Mouse (Mus musculus) myocyte (in vitro differentiated cells): ENCODE data around the gene Gtsf1l. TPM values are rescaled to one million over a fixed set of nuclear protein-coding genes. Genes with fewer than 3 reads are reported as not detected.

Experiments
- H3K27me3 ChIP-seq: one replicate; pipeline ENCODE4 v1.6.1; 2011; ENCODE audit not compliant: control insufficient read depth, insufficient read depth, insufficient read length
- H3K36me3 ChIP-seq: one replicate; pipeline ENCODE4 v1.6.1; 2011; ENCODE audit not compliant: control insufficient read depth, insufficient read depth
- H3K4me2 ChIP-seq: one replicate; pipeline ENCODE4 v1.6.1; 2011; ENCODE audit warnings: low read depth, control low read depth
- H3K4me3 ChIP-seq: one replicate; pipeline ENCODE4 v1.5.1; 2011; ENCODE audit warnings: mild to moderate bottlenecking, control low read depth, moderate library complexity
- H3K79me2 ChIP-seq: one replicate; pipeline ENCODE4 v1.6.1; 2011; ENCODE audit not compliant: control insufficient read depth, insufficient read depth
- H3ac ChIP-seq: one replicate; pipeline ENCODE4 v1.6.1; 2011; ENCODE audit not compliant: control insufficient read depth, insufficient read length
- CEBPB ChIP-seq: IDR thresholded peaks from 2 replicates; pipeline ENCODE4 v1.6.1; 2011; ENCODE audit warnings: mild to moderate bottlenecking, moderate library complexity; ENCODE audit not compliant: poor library complexity, insufficient read depth, severe bottlenecking
- E2F4 ChIP-seq: IDR thresholded peaks from one replicate; pipeline ENCODE4 v1.6.1; 2011; ENCODE audit warnings: mild to moderate bottlenecking, control low read depth, moderate library complexity; ENCODE audit not compliant: insufficient read depth
- MAX ChIP-seq: IDR thresholded peaks from one replicate; pipeline ENCODE4 v1.6.1; 2011; ENCODE audit warnings: low read depth, mild to moderate bottlenecking, control low read depth
- MYOD1 ChIP-seq, 3 experiments: IDR thresholded peaks; one replicate each; pipeline ENCODE4 v1.6.1; 2011; ENCODE audit warnings: control low read depth in 2 of 3, low read depth in 2 of 3, mild to moderate bottlenecking in 2 of 3, moderate library complexity in 1 of 3; ENCODE audit not compliant: insufficient read length in 2 of 3, control insufficient read depth in 1 of 3
- MYOG ChIP-seq, 3 experiments: IDR thresholded peaks; one replicate each; pipeline ENCODE4 v1.6.1; 2011; ENCODE audit warnings: control low read depth in 2 of 3, low read depth in 2 of 3, mild to moderate bottlenecking in 2 of 3; ENCODE audit not compliant: insufficient read length in 2 of 3, control insufficient read depth in 1 of 3, insufficient read depth in 1 of 3
- POLR2A ChIP-seq: IDR thresholded peaks from one replicate; pipeline ENCODE4 v1.6.1; 2011; ENCODE audit warnings: low read depth, mild to moderate bottlenecking, control low read depth, moderate library complexity; ENCODE audit not compliant: insufficient read length
- POLR2AphosphoS2 ChIP-seq: IDR thresholded peaks from one replicate; pipeline ENCODE4 v1.6.1; 2011; ENCODE audit warnings: low read depth, control low read depth; ENCODE audit not compliant: insufficient read length
- REST ChIP-seq: IDR thresholded peaks from one replicate; pipeline ENCODE4 v1.6.1; 2011; ENCODE audit warnings: mild to moderate bottlenecking, control low read depth, moderate library complexity; ENCODE audit not compliant: insufficient read depth, insufficient read length
- SRF ChIP-seq: IDR thresholded peaks from one replicate; pipeline ENCODE4 v1.6.1; 2011; ENCODE audit warnings: low read depth; ENCODE audit not compliant: control insufficient read depth, insufficient read length
- TCF12 ChIP-seq: IDR thresholded peaks from one replicate; pipeline ENCODE4 v1.6.1; 2011; ENCODE audit warnings: mild to moderate bottlenecking, control low read depth; ENCODE audit not compliant: poor library complexity, insufficient read depth, severe bottlenecking
- TCF3 ChIP-seq: IDR thresholded peaks from one replicate; pipeline ENCODE4 v1.6.1; 2011; ENCODE audit warnings: low read depth, control low read depth; ENCODE audit not compliant: insufficient read length
- USF1 ChIP-seq: IDR thresholded peaks from one replicate; pipeline ENCODE4 v1.6.1; 2011; ENCODE audit warnings: low read depth, mild to moderate bottlenecking, control low read depth, moderate library complexity
- polyA plus RNA-seq: library from polyadenylated mRNA; unstranded; fragments of >200 nt; fragmentation: generic; extraction: Trizol; gene quantifications from one replicate; pipeline ENCODE4 v1.2.1, GENCODE M21; 2012; ENCODE audit warnings: missing spikeins

The Gtsf1l gene
- polyA plus RNA-seq, 1 experiment, result not detected

DNA sequence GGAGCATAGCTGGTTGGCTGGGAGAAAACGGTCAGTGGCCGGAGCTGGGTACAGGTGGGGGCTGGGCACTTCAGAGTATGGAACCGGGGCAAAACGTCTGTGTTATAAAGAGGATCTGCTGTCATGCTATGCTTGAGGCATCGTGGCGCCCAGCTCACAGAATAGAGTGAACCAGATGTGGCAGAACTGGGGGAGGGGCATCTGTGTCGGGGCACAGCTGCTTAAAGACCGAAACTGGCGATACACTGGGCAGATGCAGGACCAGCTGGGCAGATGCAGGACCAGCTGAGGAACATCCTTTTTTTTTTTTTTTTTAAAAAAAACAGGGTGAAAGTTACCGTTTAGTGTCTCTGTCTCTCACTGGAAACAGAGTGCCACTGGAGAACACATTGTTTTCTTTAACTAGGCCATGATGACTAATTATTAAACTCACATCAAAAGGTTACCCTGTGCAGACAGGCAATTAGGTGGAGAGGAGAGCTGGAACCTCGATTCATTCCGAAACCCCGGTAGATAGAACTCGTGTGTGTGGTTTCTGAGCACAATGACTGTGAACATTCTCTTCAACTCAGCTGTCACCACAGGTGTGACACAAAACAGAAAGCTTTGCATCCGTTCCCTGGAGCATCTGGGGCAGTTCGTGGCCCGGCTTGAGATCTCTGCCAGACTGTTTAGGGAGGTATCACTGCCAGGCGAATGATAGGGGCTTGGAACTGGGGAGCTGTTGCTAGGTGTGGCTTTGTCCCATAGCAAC, 15.4 kb upstream of the Gtsf1l start:
- Histone ChIP-seq H3K4me2 (no peak overlapping the region), H3K4me3 (no peak overlapping the region), H3K27me3 (peaks cover 7% of the 10 kb centered on the region), H3ac (no peak overlapping the region), H3K79me2 (no peaks in the 10 kb centered on the region), H3K36me3 (no peaks in the 10 kb centered on the region)
- TF ChIP-seq MYOG (IDR thresholded peaks at IDR 0.05; ENCODE audit: control insufficient read depth in 1 of 3, insufficient read depth in 1 of 3, insufficient read length in 2 of 3, low read depth in 2 of 3) (peak in 1 of 3 experiments; percentile 22), MYOD1 (IDR thresholded peaks at IDR 0.05; ENCODE audit: control insufficient read depth in 1 of 3, insufficient read length in 2 of 3, low read depth in 2 of 3) (peak in 1 of 3 experiments; percentile 4), TCF12 (no peak), SRF (no peak)

DNA sequence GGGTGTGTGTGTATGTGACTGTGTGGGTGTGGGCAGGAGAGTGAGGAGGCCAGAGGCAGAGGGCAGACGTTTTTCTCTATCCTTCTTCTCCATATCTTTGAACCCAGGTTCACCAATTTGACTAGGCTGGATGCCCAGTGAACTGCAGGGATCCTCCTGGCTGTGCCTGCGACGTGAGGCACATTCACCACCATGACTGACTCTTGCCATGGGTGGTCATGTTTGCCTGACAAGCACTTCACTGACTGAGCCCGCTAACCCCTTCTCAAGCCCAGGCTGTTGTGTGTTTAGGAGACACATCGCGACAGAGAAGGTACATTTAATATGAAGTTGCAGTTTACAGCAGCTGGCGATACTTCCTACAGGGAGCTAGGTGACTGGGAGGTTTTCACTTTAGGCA, 14.6 kb upstream of the Gtsf1l start:
- Histone ChIP-seq H3K27me3 (peaks cover 7% of the 10 kb centered on the region), H3K79me2 (no peaks in the 10 kb centered on the region), H3ac (no peak overlapping the region), H3K4me2 (peak overlapping the region; percentile 8), H3K36me3 (no peaks in the 10 kb centered on the region), H3K4me3 (no peak overlapping the region)
- no peak for TF ChIP-seq MYOD1 (IDR thresholded peaks at IDR 0.05; ENCODE audit: control insufficient read depth in 1 of 3, insufficient read length in 2 of 3, low read depth in 2 of 3)
- no peak for TF ChIP-seq REST
- no peak for TF ChIP-seq SRF
- no peak for TF ChIP-seq TCF12
- no peak for TF ChIP-seq TCF3
- TF ChIP-seq CEBPB, result no peak
- TF ChIP-seq POLR2A, result no peak

DNA sequence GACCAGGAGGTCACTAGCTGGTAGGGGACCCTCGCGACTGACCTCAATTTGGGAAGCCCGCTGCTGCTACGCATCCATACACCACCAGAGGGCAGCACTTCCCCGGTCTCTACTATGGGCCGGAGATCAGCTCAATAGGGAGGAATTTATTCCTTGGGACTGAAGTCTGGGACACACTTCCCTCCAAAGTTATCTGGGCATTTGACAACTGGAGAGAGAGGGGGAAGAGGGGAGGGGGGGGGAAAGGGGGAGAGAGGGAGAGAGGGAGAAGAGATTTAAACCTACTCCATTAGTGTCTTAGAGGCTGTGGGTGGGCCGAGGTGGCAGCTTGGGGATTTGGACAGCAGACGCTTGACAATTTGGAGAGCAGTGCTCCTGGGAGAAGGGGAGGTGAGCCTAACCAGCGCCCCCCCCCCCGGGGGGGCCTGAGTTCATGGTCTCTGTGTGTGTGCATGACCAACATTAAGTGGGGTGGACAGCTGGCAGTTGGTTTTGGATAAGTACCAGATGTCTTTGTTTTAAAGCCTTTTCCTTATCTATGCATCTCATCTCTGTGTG, 14.1 kb upstream of the Gtsf1l start:
- Histone ChIP-seq H3K27me3 (peaks cover 7% of the 10 kb centered on the region), H3ac (no peak overlapping the region), H3K36me3 (no peaks in the 10 kb centered on the region), H3K4me3 (no peak overlapping the region), H3K79me2 (no peaks in the 10 kb centered on the region), H3K4me2 (peak overlapping the region; percentile 8)
- no peak for TF ChIP-seq USF1
- TF ChIP-seq CEBPB, result no peak
- TF ChIP-seq MAX, result no peak
- no peak for TF ChIP-seq POLR2AphosphoS2
- TF ChIP-seq TCF3, result no peak
- TF ChIP-seq REST, result no peak
- TF ChIP-seq POLR2A, result no peak
- TF ChIP-seq MYOD1 (IDR thresholded peaks at IDR 0.05; ENCODE audit: control insufficient read depth in 1 of 3, insufficient read length in 2 of 3, low read depth in 2 of 3), result no peak
- TF ChIP-seq E2F4, result no peak
- TF ChIP-seq SRF, result no peak
- no peak for TF ChIP-seq MYOG (IDR thresholded peaks at IDR 0.05; ENCODE audit: control insufficient read depth in 1 of 3, insufficient read depth in 1 of 3, insufficient read length in 2 of 3, low read depth in 2 of 3)
- TF ChIP-seq TCF12, result no peak

DNA sequence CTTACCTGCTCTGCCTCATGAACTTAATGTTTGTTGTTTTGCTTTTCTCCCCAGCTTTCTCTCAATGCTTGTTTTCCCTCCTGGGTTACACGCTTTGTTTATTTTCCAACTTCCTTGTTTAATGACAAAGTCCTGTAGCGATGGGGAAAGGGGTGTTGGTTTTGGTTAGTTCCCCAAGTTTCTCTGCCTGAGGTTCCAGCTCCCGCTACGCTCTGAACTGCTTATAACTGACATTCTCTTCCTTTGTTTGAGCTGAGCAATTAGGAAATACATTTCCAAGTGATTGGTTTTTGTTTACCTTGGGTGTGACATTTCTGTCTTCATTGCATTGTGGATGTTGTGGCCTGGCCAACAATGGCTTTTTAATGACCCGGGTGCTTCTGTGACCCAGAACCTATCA, 12.9 kb upstream of the Gtsf1l start:
- H3ac ChIP-seq, result no peak overlapping the region
- TF ChIP-seq POLR2AphosphoS2, result no peak
- TF ChIP-seq USF1, result no peak
- no peak for TF ChIP-seq SRF
- no peak for TF ChIP-seq REST
- TF ChIP-seq MYOD1 (IDR thresholded peaks at IDR 0.05; ENCODE audit: control insufficient read depth in 1 of 3, insufficient read length in 2 of 3, low read depth in 2 of 3), result no peak
- no peak for TF ChIP-seq E2F4
- no peak for TF ChIP-seq MYOG (IDR thresholded peaks at IDR 0.05; ENCODE audit: control insufficient read depth in 1 of 3, insufficient read depth in 1 of 3, insufficient read length in 2 of 3, low read depth in 2 of 3)
- TF ChIP-seq TCF3, result no peak
- TF ChIP-seq MAX, result no peak
- TF ChIP-seq TCF12, result no peak
- no peaks in the 10 kb centered on the region for H3K79me2 ChIP-seq
- no peak overlapping the region for H3K4me2 ChIP-seq
- H3K27me3 ChIP-seq, result peaks cover 7% of the 10 kb centered on the region
- H3K4me3 ChIP-seq, result no peak overlapping the region
- H3K36me3 ChIP-seq, result no peaks in the 10 kb centered on the region

DNA sequence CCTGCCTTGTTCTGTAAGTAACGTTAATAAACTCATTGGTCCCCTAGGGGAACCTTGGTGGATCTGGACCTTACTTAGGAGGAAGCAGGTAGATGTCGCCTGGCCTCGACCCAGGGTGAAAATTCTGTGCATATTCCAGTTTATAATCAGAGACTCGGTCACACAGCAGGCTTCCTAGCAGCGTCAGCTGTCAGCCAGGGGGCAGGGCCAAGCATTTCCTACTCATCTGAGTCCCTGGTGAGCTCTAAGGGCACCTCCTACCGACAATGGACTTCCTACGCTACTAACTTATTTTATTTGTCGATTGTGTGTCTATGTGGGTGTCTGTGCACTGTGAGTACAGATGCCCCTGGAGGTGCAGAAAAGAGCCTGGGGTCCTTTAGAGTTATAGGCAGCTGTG, 12.3 kb upstream of the Gtsf1l start:
- TF ChIP-seq MYOG (IDR thresholded peaks at IDR 0.05; ENCODE audit: control insufficient read depth in 1 of 3, insufficient read depth in 1 of 3, insufficient read length in 2 of 3, low read depth in 2 of 3) (peak in 1 of 3 experiments; percentile 7), TCF12 (no peak), MYOD1 (IDR thresholded peaks at IDR 0.05; ENCODE audit: control insufficient read depth in 1 of 3, insufficient read length in 2 of 3, low read depth in 2 of 3) (peak in 1 of 3 experiments; percentile 16)
- H3K4me2 ChIP-seq, result no peak overlapping the region
- peaks cover 7% of the 10 kb centered on the region for H3K27me3 ChIP-seq
- no peak overlapping the region for H3K4me3 ChIP-seq
- H3K36me3 ChIP-seq, result no peaks in the 10 kb centered on the region
- H3ac ChIP-seq, result no peak overlapping the region
- no peaks in the 10 kb centered on the region for H3K79me2 ChIP-seq
